Mouse (Mus musculus) gastrocnemius, postnatal 25 days (tissue): ENCODE data around the gene Taf3. TPM values are rescaled to one million over a fixed set of nuclear protein-coding genes. Genes with fewer than 3 reads are reported as not detected.

Experiments used
- DNase-seq: peaks from one replicate; pipeline ENCODE4 v3.0.0; 2022
- total RNA-seq, 2 experiments: library from RNA; stranded (reverse); gene quantifications; 1 replicate in 1 of 2; 2 replicates in 1 of 2; pipeline ENCODE4 v1.2.3; 2021

The Taf3 gene
- total RNA-seq, 2 experiments from 2014 or later: 6.4 to 7.6 TPM

DNA sequence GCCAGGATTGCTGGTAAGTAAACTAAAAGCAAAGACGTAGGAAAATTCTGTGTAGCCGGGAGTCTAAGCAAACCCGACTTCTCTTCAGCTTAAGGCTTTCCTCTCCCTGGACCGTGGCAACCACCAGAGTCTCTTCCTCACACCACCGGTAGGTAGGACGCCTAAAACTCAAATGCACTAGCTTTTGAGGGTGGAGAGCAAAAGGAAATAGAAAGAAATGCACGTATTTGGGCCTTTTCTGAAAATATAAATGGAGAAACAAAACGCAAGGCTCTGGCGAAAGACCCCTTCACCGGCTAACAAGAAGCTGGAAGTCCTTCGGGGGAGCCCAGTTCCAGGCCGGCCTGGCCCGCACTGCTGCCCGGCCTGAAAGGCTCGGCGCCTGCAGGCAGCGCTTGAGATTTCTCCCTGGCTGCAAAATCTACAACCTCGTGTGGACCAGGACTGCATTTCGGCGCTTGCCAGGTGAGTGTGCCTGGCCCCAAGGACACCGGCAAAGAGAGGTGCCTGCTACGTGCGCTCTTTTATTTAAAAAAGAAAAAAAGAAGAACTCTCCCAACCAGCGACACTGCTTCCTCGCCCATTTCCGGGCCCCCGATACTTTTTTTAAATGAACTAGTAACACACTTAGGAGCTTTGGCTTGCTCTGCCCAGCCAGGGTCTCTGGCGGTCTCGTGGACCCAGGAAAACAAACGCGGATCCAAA is 171.6 kb downstream of the Taf3 start:
- no peak for DNase-seq

DNA sequence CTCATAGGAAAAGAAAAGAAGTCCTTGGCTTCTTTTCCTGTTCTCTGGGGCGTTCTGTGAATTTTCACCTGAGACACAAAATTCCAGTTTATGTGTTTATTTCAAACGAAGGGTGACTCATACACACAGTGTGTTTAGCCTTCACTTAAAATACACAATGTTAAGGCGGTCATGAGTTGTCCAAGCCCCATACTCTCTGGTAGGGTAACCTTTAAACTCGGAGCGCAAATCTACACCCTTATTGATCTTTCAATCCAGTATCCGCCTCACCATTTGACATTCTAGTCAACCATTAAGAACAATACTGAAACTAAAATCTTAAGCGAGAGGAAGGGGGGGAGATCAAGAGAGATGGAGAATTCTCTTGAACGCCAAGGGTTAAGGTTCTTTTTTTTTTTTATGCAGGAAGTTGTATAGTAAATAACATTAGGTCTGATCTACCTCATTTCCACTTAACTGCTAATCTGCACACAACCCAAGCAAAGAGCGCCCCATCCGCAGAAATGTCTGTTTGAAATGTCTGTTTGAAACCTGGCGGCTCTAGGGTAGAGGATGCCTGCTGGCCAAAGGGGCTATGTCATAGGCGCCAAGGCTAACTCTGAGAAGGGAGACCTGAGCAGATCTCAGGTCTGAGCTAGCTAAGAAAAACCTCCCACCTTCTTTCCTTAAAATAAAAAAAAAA is 172.6 kb downstream of the Taf3 start:
- DNase-seq: no peak

DNA sequence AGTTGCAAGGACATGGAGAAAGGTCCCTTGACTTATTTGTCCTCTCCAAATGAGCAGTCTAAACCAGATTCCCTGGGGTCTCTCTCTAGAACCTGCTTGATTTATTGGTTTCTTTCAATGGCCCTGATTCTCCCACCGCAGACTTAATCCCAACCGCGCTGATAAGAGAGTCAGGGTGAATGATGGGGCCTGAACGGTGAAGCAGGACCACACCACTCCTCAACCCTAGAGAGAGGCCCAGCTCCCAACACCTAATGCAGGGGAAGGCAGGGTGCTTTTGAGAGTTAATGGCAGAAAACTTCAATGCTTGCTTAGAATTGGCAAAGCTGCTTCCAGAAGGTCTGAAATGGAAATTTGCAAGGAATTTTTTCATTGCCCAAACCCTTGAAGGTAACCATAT is 173.2 kb downstream of the Taf3 start:
- no peak for DNase-seq

- no peak for DNase-seq
These were observed 173.8 kb downstream of the Taf3 start for GRCm38 (mm10) chr2:9874467-9875219.

- DNase-seq: no peak
These were observed 174.6 kb downstream of the Taf3 start for GRCm38 (mm10) chr2:9873757-9874156.

DNA sequence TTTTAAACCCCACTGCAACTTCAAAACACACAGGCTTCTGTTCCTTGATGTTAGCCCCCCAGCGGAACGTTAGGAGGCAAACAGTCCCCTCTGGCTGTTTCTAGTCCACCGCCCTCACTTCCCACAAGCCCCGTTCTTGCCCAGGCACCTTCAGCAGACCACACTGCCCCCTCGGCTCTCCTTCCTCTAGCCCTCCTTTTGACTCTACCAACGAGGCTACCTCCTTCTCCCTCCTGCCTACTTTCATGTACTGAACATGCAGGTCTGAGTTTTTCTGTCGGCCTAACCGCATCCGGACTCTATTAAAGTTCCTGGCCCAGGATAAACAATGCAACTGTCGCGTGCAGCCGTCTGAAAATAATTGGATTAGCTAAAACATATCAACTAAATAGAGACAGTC is 175.7 kb downstream of the Taf3 start:
- no peak for DNase-seq

DNA sequence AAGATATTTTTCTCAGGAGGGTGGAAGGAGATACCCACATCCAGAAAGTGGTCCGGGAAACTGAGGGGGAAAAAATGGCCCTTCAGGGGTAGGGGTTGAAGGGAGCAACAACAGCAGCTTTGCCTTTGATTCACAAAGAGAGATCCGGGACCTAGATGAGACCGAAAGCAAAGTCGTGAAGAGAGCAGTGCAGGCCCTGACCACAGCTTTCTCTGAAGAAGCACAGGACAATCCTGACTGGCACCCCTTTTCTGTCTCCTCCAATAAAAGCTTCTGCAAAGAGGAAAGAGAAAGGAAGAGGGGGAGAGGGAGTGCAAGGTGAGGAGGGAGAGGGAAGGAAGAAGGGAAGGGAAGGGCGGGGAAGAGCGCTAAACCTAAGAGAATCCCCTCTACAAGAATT is 176.6 kb downstream of the Taf3 start:
- DNase-seq: no peak

DNA sequence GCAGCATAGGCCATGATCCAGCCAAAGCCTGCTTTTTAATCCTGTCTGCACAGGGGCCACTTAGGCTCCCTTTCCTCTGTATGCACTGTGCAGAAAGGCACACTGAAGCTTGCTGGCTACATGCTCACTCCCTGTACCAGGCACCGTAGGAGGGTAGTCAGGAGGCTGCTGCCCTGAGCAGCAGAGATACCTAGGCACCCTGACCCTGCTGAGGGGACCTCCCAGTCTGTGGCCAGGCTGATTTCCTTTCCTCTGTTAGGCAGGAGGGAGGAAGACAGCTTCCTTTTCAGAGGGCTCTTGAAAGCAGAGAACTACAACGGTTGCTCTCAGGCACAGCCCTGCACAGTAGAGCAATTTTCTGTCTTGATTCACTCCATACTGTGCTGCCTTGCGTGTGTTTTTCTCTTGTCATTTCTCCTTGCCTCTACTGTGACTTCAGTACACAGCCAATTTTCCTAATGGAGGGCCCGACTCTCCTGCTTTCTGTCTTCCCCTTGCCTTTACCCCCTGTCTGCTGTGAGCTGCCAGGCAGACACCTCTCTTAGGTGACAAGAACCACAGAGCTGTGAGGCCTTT is 177.2 kb downstream of the Taf3 start:
- no peak for DNase-seq

- DNase-seq: no peak
These were observed 181.1 kb downstream of the Taf3 start for GRCm38 (mm10) chr2:9867092-9867825.

Other genes with a start within 250 kb of the Taf3 start
- not detected for gene 4930412O13Rik, start 167.3 kb downstream of the Taf3 start, total RNA-seq
- gene 9230102O04Rik, start 159.1 kb downstream of the Taf3 start, total RNA-seq: not detected
- gene Gata3, start 158.6 kb downstream of the Taf3 start, total RNA-seq: under 1 TPM; 0.43 to 0.54 TPM
- 100 to 1,000 TPM; 828 to 842 TPM for gene Atp5c1, start 31.9 kb upstream of the Taf3 start, total RNA-seq
- gene Kin, start 32.0 kb upstream of the Taf3 start, total RNA-seq: 1 to 10 TPM; 5.0 to 6.1 TPM
- gene Itih2, start 82.8 kb upstream of the Taf3 start, total RNA-seq: under 1 TPM; 0.36 to 0.67 TPM
- gene Itih5, start 105.0 kb upstream of the Taf3 start, total RNA-seq: 10 to 100 TPM; 16.3 to 17.4 TPM